Mouse (Mus musculus): ENCODE measurements at regions not wholly inside any gene's neighbourhood (a gene's known extent, or its start where the extent isn't known, plus 50 kb on each side); places are given as distances from the start of the nearest gene placed in this dataset.

DNA sequence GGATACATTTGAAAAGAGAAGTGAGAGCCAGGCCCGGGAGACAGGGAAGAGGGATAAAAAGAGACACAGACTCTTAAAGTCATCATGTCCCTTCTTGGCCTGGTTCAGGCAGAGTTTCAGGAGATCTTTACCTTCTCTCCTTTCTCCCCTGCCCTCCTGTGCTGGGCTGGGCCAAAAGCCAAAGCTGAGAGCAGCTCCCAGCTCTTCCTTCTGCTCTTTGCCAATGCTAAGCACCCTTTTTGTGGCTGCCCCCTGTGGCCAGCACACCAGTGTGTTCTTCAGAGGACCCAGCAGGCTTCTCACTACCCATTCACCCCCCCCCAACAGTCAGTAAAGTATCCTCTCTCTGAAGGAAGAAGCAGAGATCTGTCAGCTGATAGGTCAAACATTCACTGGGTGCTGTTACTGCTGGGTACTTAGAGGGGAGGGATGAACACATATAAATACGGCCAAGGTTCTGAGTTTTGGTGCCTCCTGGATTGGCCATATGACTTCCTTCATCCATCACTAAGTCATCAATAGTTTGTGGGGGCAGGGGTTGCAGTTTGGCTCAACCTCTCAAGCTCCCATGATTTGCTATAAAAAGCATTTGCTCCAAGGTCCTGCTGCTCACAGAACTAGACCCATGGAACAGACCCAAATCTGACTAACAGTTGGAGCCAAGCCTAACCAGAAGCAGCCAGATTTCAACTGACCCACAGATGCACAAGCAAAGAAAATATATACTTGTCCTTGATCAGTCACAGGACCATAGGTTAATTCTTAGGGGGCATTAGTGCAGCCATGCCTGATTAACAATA lies 87.7 kb upstream of the Spdye4c start:
- TF ChIP-seq CTCF (conservative IDR thresholded peaks at IDR 0.05; ENCODE audit: low read length) (no peak), POU5F1 (IDR thresholded peaks at IDR 0.05; ENCODE audit: borderline replicate concordance, low read length) (no peak), NANOG (IDR thresholded peaks at IDR 0.05; ENCODE audit: borderline replicate concordance, low read length) (no peak)

Measured in E14TG2a.4 (cell line).